ENCODE assay signal across 8 mouse cellular contexts in genomic region chr13:34993595-34993982, GRCm38 (mm10). TPM values are rescaled to one million over a fixed set of nuclear protein-coding genes. Genes with fewer than 3 reads are reported as not detected.
DNase-seq lines count a peak whose midpoint lies in the region; ATAC-seq and TF ChIP-seq lines count a peak whose summit lies in the region.

No protein-coding gene starts in this region.

- H3K27me3 ChIP-seq in forebrain, postnatal 0 days (ENCODE audit: insufficient read depth, low read length) = no peaks in the 10 kb centered on the region
- H3K27me3 ChIP-seq in liver, postnatal 0 days (ENCODE audit: insufficient read depth, low read length) = no peaks in the 10 kb centered on the region

- H3K9ac ChIP-seq in forebrain, postnatal 0 days = peak overlapping the region; percentile 74
- peak overlapping the region; percentile 85 for H3K9ac ChIP-seq in liver, postnatal 0 days (replicated peaks)

- no peak for DNase-seq in lung, adult 2 months
- no peak for DNase-seq in lung, postnatal 4 days
- DNase-seq in forebrain, postnatal 0 days = no peak
- DNase-seq in liver, postnatal 0 days = no peak
- DNase-seq in testis, postnatal 14 days (ENCODE audit: low spot score) = no peak
- no peak for DNase-seq in layer of hippocampus, adult 11-12 months (ENCODE audit: low spot score)
- DNase-seq in layer of hippocampus, adult 9-10 months (ENCODE audit: low spot score) = no peak

- no peaks in the 10 kb centered on the region for H3K9me3 ChIP-seq in forebrain, postnatal 0 days (ENCODE audit: low read length)
- no peaks in the 10 kb centered on the region for H3K9me3 ChIP-seq in liver, postnatal 0 days (ENCODE audit: low read length)

- H3K36me3 ChIP-seq in forebrain, postnatal 0 days (ENCODE audit: insufficient read depth) = peaks cover 12% of the 10 kb centered on the region
- peaks cover 13% of the 10 kb centered on the region for H3K36me3 ChIP-seq in liver, postnatal 0 days (replicated peaks; ENCODE audit: insufficient read depth, low read length)

- no peak for TF ChIP-seq CTCF in lung, adult 2 months (IDR thresholded peaks at IDR 0.05; ENCODE audit: insufficient read depth, low read length)
- no peak for TF ChIP-seq CTCF in bone marrow macrophage, adult 2 months (IDR thresholded peaks at IDR 0.05; ENCODE audit: low read depth, low read length)
- TF ChIP-seq CTCF in forebrain, postnatal 0 days (IDR thresholded peaks at IDR 0.05; ENCODE audit: low read depth) = no peak
- no peak for TF ChIP-seq CTCF in liver, postnatal 0 days (IDR thresholded peaks at IDR 0.05; ENCODE audit: low read depth)

- H3K4me3 ChIP-seq in lung, adult 2 months (replicated peaks; ENCODE audit: extremely low read depth, low read depth, low read length) = peak overlapping the region; percentile 71
- peak overlapping the region; percentile 65 for H3K4me3 ChIP-seq in bone marrow macrophage, adult 2 months (ENCODE audit: insufficient read depth, low read length)
- peak overlapping the region; percentile 57 for H3K4me3 ChIP-seq in forebrain, postnatal 0 days (ENCODE audit: low read depth, low read length)
- peak overlapping the region; percentile 76 for H3K4me3 ChIP-seq in liver, postnatal 0 days (ENCODE audit: low read depth, low read length)

- ATAC-seq in forebrain, postnatal 0 days = peak; percentile 50
- ATAC-seq in liver, postnatal 0 days = peak; percentile 47

- H3K27ac ChIP-seq in bone marrow macrophage, adult 2 months (ENCODE audit: insufficient read depth, low read depth, low read length) = peak overlapping the region; percentile 46
- peak overlapping the region; percentile 62 for H3K27ac ChIP-seq in forebrain, postnatal 0 days (ENCODE audit: low read depth, low read length)
- peak overlapping the region; percentile 95 for H3K27ac ChIP-seq in liver, postnatal 0 days (ENCODE audit: low read depth)

- H3K4me2 ChIP-seq in forebrain, postnatal 0 days (ENCODE audit: low read depth) = peak overlapping the region; percentile 76
- peak overlapping the region; percentile 79 for H3K4me2 ChIP-seq in liver, postnatal 0 days (ENCODE audit: low read depth, low read length)

- no peak for TF ChIP-seq POLR2A in lung, adult 2 months (IDR thresholded peaks at IDR 0.05; ENCODE audit: borderline replicate concordance, extremely low read depth, low read depth, low read length)
- TF ChIP-seq POLR2A in bone marrow macrophage, adult 2 months (IDR thresholded peaks at IDR 0.05; ENCODE audit: borderline replicate concordance, low read depth, low read length) = no peak

- H3K4me1 ChIP-seq in lung, adult 2 months (ENCODE audit: control insufficient read depth, insufficient read depth, low read length) = peaks cover 9% of the 10 kb centered on the region
- peaks cover 24% of the 10 kb centered on the region for H3K4me1 ChIP-seq in bone marrow macrophage, adult 2 months (ENCODE audit: control insufficient read depth, insufficient read depth, low read length)
- H3K4me1 ChIP-seq in forebrain, postnatal 0 days (ENCODE audit: insufficient read depth) = peaks cover 8% of the 10 kb centered on the region; the same call in 1 of the 2 replicates
- peaks cover 17% of the 10 kb centered on the region for H3K4me1 ChIP-seq in liver, postnatal 0 days (ENCODE audit: insufficient read depth)

- WGBS in lung, adult 2 months = under 1% methylated on average over 22 of the region's 22 CpGs
- under 1% methylated on average over 22 of the region's 22 CpGs for WGBS in forebrain, postnatal 0 days
- 1% methylated on average over 22 of the region's 22 CpGs for WGBS in liver, postnatal 0 days (ENCODE audit: insufficient replicate concordance)

- TF ChIP-seq EP300 in liver, postnatal 0 days (IDR thresholded peaks at IDR 0.05; ENCODE audit: low read depth) = no peak

RNA-seq across cellular contexts. Expression of gene Eci3, which starts 30.0 kb away (rescaled TPM):
- polyA plus RNA-seq in lung, adult 2 months (2012; rRNA removed) = not detected in 2 replicates
- not detected in 2 replicates for polyA plus RNA-seq in bone marrow macrophage, adult 2 months (2012; ENCODE audit: insufficient read depth, insufficient read length, missing spikeins)
- total RNA-seq in forebrain, postnatal 0 days (2014; rRNA removed) = 0.31 TPM in 1 of 2 replicates, not detected in the other
- 0.23 TPM in 1 of 2 replicates, not detected in the other for polyA plus RNA-seq in forebrain, postnatal 0 days (2015; fragmentation: Nextera tagmentation; extraction: Ambion mirVana)
- 0.08 TPM in 1 of 2 replicates, not detected in the other for polyA plus RNA-seq in liver, postnatal 0 days (2015; fragmentation: Nextera tagmentation; extraction: Ambion mirVana)

RNA-seq across cellular contexts. Expression of gene Eci2, which starts 33.3 kb away (rescaled TPM):
- polyA plus RNA-seq in lung, adult 2 months (2012; rRNA removed) = 28.4 and 42.6 TPM in 2 replicates
- polyA plus RNA-seq in bone marrow macrophage, adult 2 months (2012; ENCODE audit: insufficient read depth, insufficient read length, missing spikeins) = 47.4 and 50.5 TPM in 2 replicates
- total RNA-seq in forebrain, postnatal 0 days (2014; rRNA removed) = 102 and 116 TPM in 2 replicates
- 103 and 104 TPM in 2 replicates for polyA plus RNA-seq in forebrain, postnatal 0 days (2015; fragmentation: Nextera tagmentation; extraction: Ambion mirVana)
- 131 and 132 TPM in 2 replicates for polyA plus RNA-seq in liver, postnatal 0 days (2015; fragmentation: Nextera tagmentation; extraction: Ambion mirVana)
